Mouse (Mus musculus) liver, postnatal 0 days (tissue): ENCODE results near the gene Plekhh3.

Source experiments
- CTCF ChIP-seq: sonication (generic); IDR thresholded peaks from 2 replicates; pipeline ENCODE4 v1.5.1; 2016; ENCODE audit warnings: antibody characterized with exemption, low read depth
- EP300 ChIP-seq: IDR thresholded peaks from 2 replicates; pipeline ENCODE4 v1.6.1; 2016; ENCODE audit warnings: antibody characterized with exemption, low read depth, mild to moderate bottlenecking

GRCm38 (mm10) chr11:101133037-101133436, 38.1 kb downstream of the Plekhh3 start:
- TF ChIP-seq CTCF = no peak
- no peak for TF ChIP-seq EP300
